Mouse (Mus musculus) neural tube, embryonic 13.5 days (tissue): ENCODE measurements around the gene Dclre1b. TPM values are rescaled to one million over a fixed set of nuclear protein-coding genes. Genes with fewer than 3 reads are reported as not detected.

Experiments used
- ATAC-seq: fragments of 200-750 bp; cut with Nextera tagmentation; 2 replicates; pipeline ENCODE4 v1.8.0; 2017; ENCODE audit warnings: low read depth, mild to moderate bottlenecking, moderate TSS enrichment, moderate library complexity
- H3K27ac ChIP-seq: fragments of 300-500 bp; sonication (generic); replicated peaks from 2 replicates; pipeline ENCODE4 v1.5.1; 2015; ENCODE audit warnings: moderate library complexity, mild to moderate bottlenecking, inconsistent platforms
- H3K27me3 ChIP-seq: fragments of 300-500 bp; sonication (generic); 2 replicates; pipeline ENCODE4 v1.6.1; 2015; ENCODE audit warnings: mild to moderate bottlenecking, inconsistent platforms
- H3K36me3 ChIP-seq: fragments of 300-500 bp; sonication (generic); 2 replicates; pipeline ENCODE4 v1.6.1; 2015; ENCODE audit warnings: mild to moderate bottlenecking, inconsistent platforms
- H3K4me1 ChIP-seq: fragments of 300-500 bp; sonication (generic); replicated peaks from 2 replicates; pipeline ENCODE4 v1.6.1; 2015; ENCODE audit warnings: inconsistent platforms
- H3K4me2 ChIP-seq: fragments of 300-500 bp; sonication (generic); 2 replicates; pipeline ENCODE4 v1.6.1; 2015; ENCODE audit warnings: inconsistent platforms, mild to moderate bottlenecking, moderate library complexity
- H3K4me3 ChIP-seq: fragments of 300-500 bp; sonication (generic); 2 replicates; pipeline ENCODE4 v1.5.1; 2015; ENCODE audit warnings: mild to moderate bottlenecking, inconsistent platforms
- H3K9ac ChIP-seq: fragments of 300-500 bp; sonication (generic); 2 replicates; pipeline ENCODE4 v1.6.1; 2015; ENCODE audit warnings: moderate library complexity, mild to moderate bottlenecking, inconsistent platforms
- H3K9me3 ChIP-seq: fragments of 300-500 bp; sonication (generic); 2 replicates; pipeline ENCODE4 v1.6.1; 2016; ENCODE audit warnings: inconsistent platforms
- WGBS: fragments of 180-500 bp; shearing (Covaris S2); methylation state at CpG from one replicate; pipeline ENCODE4 v1.1.7; 2015; 5-methylcytosine and 5-hydroxymethylcytosine counted together
- polyA plus RNA-seq: library from polyadenylated mRNA; unstranded; fragments of >200 nt; fragmentation: Nextera tagmentation; extraction: Ambion mirVana; gene quantifications from 2 replicates; pipeline ENCODE4 v1.2.1, GENCODE M21; 2015

Gene Dclre1b
- polyA plus RNA-seq, 1 experiment from 2014 or later = 24.6 TPM

- no peak overlapping the region for H3K27ac ChIP-seq
- no peak overlapping the region for H3K9ac ChIP-seq
- no peaks in the 10 kb centered on the region for H3K27me3 ChIP-seq
- H3K9me3 ChIP-seq = no peaks in the 10 kb centered on the region
- H3K36me3 ChIP-seq = peaks cover 75% of the 10 kb centered on the region
- H3K4me3 ChIP-seq = no peak overlapping the region
- H3K4me2 ChIP-seq = no peak overlapping the region
- no peaks in the 10 kb centered on the region for H3K4me1 ChIP-seq
- 73% methylated on average over 7 of the region's 7 CpGs for WGBS
- ATAC-seq = no peak
Measured at GRCm38 (mm10) chr3:103758456-103758855, 50.8 kb downstream of the Dclre1b start.

- ATAC-seq = no peak
Measured at GRCm38 (mm10) chr3:103756920-103757319, 52.3 kb downstream of the Dclre1b start.

GRCm38 (mm10) chr3:103755351-103755750 is 53.9 kb downstream of the Dclre1b start:
- H3K27ac ChIP-seq = no peak overlapping the region
- H3K4me3 ChIP-seq = no peak overlapping the region
- no peak for ATAC-seq
- WGBS = 82% methylated on average over 3 of the region's 3 CpGs
- no peaks in the 10 kb centered on the region for H3K27me3 ChIP-seq
- no peak overlapping the region for H3K4me2 ChIP-seq
- H3K4me1 ChIP-seq = no peaks in the 10 kb centered on the region
- H3K9ac ChIP-seq = no peak overlapping the region
- peaks cover 75% of the 10 kb centered on the region for H3K36me3 ChIP-seq
- no peaks in the 10 kb centered on the region for H3K9me3 ChIP-seq

More at GRCm38 (mm10) chr3:103756920-103757319, 52.3 kb downstream of the Dclre1b start:
- WGBS = 92% methylated on average over 2 of the region's 2 CpGs
- H3K4me1 ChIP-seq = no peaks in the 10 kb centered on the region
- H3K4me3 ChIP-seq = no peak overlapping the region
- H3K9me3 ChIP-seq = no peaks in the 10 kb centered on the region
- no peak overlapping the region for H3K9ac ChIP-seq
- no peak overlapping the region for H3K4me2 ChIP-seq
- peaks cover 74% of the 10 kb centered on the region for H3K36me3 ChIP-seq
- H3K27ac ChIP-seq = no peak overlapping the region
- H3K27me3 ChIP-seq = no peaks in the 10 kb centered on the region

GRCm38 (mm10) chr3:103751558-103751957 is 57.7 kb downstream of the Dclre1b start:
- no peaks in the 10 kb centered on the region for H3K9me3 ChIP-seq
- H3K27ac ChIP-seq = no peak overlapping the region
- no peak overlapping the region for H3K4me3 ChIP-seq
- 87% methylated on average over 2 of the region's 2 CpGs for WGBS
- H3K36me3 ChIP-seq = peaks cover 78% of the 10 kb centered on the region
- H3K4me1 ChIP-seq = no peaks in the 10 kb centered on the region
- ATAC-seq = no peak
- H3K27me3 ChIP-seq = no peaks in the 10 kb centered on the region
- H3K9ac ChIP-seq = no peak overlapping the region
- no peak overlapping the region for H3K4me2 ChIP-seq

Other genes with a start within 250 kb of the Dclre1b start
- gene Syt6, start 234.2 kb downstream of the Dclre1b start, polyA plus RNA-seq = 9.3 and 11.8 TPM in 2 replicates
- 0.11 TPM in 1 of 2 replicates, not detected in the other for gene Atg4a-ps, start 163.4 kb downstream of the Dclre1b start, polyA plus RNA-seq
- 14.2 and 16.8 TPM in 2 replicates for gene Olfml3, start 71.4 kb downstream of the Dclre1b start, polyA plus RNA-seq
- not detected in 2 replicates for gene Gm10964, start 70.1 kb downstream of the Dclre1b start, polyA plus RNA-seq
- 10.6 and 11.7 TPM in 2 replicates for gene Hipk1, start 17.9 kb downstream of the Dclre1b start, polyA plus RNA-seq
- 23.3 and 23.9 TPM in 2 replicates for gene Ap4b1, start 76 bp upstream of the Dclre1b start, polyA plus RNA-seq
- gene Gm43064, start 129 bp upstream of the Dclre1b start, polyA plus RNA-seq = 0.21 and 0.54 TPM in 2 replicates
- gene Bcl2l15, start 23.2 kb upstream of the Dclre1b start, polyA plus RNA-seq = 0.50 and 0.79 TPM in 2 replicates
- gene Ptpn22, start 50.4 kb upstream of the Dclre1b start, polyA plus RNA-seq = 0.39 and 0.70 TPM in 2 replicates
- 19.4 and 19.8 TPM in 2 replicates for gene Rsbn1, start 104.7 kb upstream of the Dclre1b start, polyA plus RNA-seq
- 28.6 and 30.4 TPM in 2 replicates for gene Phtf1, start 158.7 kb upstream of the Dclre1b start, polyA plus RNA-seq